Mouse (Mus musculus) heart, postnatal 4 days (tissue): ENCODE measurements around the gene Eif4g1. TPM values are rescaled to one million over a fixed set of nuclear protein-coding genes. Genes with fewer than 3 reads are reported as not detected.

ENCODE experiments used
- DNase-seq: peaks from one replicate; pipeline ENCODE4 v3.0.0; 2021
- total RNA-seq, 2 experiments: library from RNA; stranded (reverse); gene quantifications; 2 replicates each; pipeline ENCODE4 v1.2.3; 2021

Eif4g1 gene
- total RNA-seq, 2 experiments from 2014 or later: 374 TPM

- no peak for DNase-seq
These were observed 58.3 kb downstream of the Eif4g1 start for GRCm38 (mm10) chr16:20726384-20726783.

- no peak for DNase-seq
These were observed 62.2 kb downstream of the Eif4g1 start for GRCm38 (mm10) chr16:20730293-20730711.

- no peak for DNase-seq
These were observed 63.6 kb downstream of the Eif4g1 start for GRCm38 (mm10) chr16:20731688-20732087.

- DNase-seq: no peak
These were observed 64.3 kb downstream of the Eif4g1 start for GRCm38 (mm10) chr16:20732251-20732924.

- DNase-seq: peak; percentile 74
These were observed 65.0 kb downstream of the Eif4g1 start, which contains the start of gene Chrd for GRCm38 (mm10) chr16:20732925-20733730. Chrd (plus strand) TSS chr16:20733127.

GRCm38 (mm10) chr16:20733731-20734730 is 65.9 kb downstream of the Eif4g1 start, which contains the start of gene Thpo:
Thpo (minus strand) TSS chr16:20734511.
- DNase-seq: no peak

GRCm38 (mm10) chr16:20735651-20736050 is 67.5 kb downstream of the Eif4g1 start:
- DNase-seq: no peak

GRCm38 (mm10) chr16:20736168-20736567 is 68.1 kb downstream of the Eif4g1 start:
- no peak for DNase-seq

GRCm38 (mm10) chr16:20736823-20737222 is 68.7 kb downstream of the Eif4g1 start:
- no peak for DNase-seq

- no peak for DNase-seq
These were observed 71.7 kb downstream of the Eif4g1 start for GRCm38 (mm10) chr16:20739845-20740244.

Other genes with a start within 250 kb of the Eif4g1 start
- 10 to 100 TPM; 56.2 to 58.6 TPM for gene Abcc5, start 241.9 kb upstream of the Eif4g1 start, total RNA-seq
- gene Eif2b5, start 169.5 kb upstream of the Eif4g1 start, total RNA-seq: 10 to 100 TPM; 55.9 to 59.8 TPM
- gene Dvl3, start 151.3 kb upstream of the Eif4g1 start, total RNA-seq: 10 to 100 TPM; 70.6 to 73.1 TPM
- 100 to 1,000 TPM; 283 to 296 TPM for gene Ap2m1, start 132.8 kb upstream of the Eif4g1 start, total RNA-seq
- gene Abcf3, start 119.7 kb upstream of the Eif4g1 start, total RNA-seq: 10 to 100 TPM; 64.0 to 65.1 TPM
- not detected for gene Vwa5b2, start 78.8 kb upstream of the Eif4g1 start, total RNA-seq
- gene Eef1akmt4, start 56.7 kb upstream of the Eif4g1 start, total RNA-seq: 1 to 10 TPM; 5.2 to 5.4 TPM
- gene Gm49333, start 56.7 kb upstream of the Eif4g1 start, total RNA-seq: not detected
- gene Alg3, start 56.6 kb upstream of the Eif4g1 start, total RNA-seq: 10 to 100 TPM; 13.6 to 14.6 TPM
- 1 to 10 TPM; 2.0 TPM for gene Camk2n2, start 47.0 kb upstream of the Eif4g1 start, total RNA-seq
- gene Ece2, start 38.5 kb upstream of the Eif4g1 start, total RNA-seq: 1 to 10 TPM in 1 of 2 experiments, under 1 TPM in 1; 0.93 to 1.4 TPM
- 100 to 1,000 TPM; 185 to 194 TPM for gene Psmd2, start 16.7 kb upstream of the Eif4g1 start, total RNA-seq
- 10 to 100 TPM in 1 of 2 experiments, 1 to 10 TPM in 1; 10.0 to 13.8 TPM for gene Fam131a, start 24.9 kb downstream of the Eif4g1 start, total RNA-seq
- 10 to 100 TPM; 15.6 to 16.7 TPM for gene Polr2h, start 49.4 kb downstream of the Eif4g1 start, total RNA-seq
- gene Clcn2, start 49.4 kb downstream of the Eif4g1 start, total RNA-seq: 1 to 10 TPM; 3.2 to 4.5 TPM
- gene Chrd, start 64.8 kb downstream of the Eif4g1 start, total RNA-seq: 1 to 10 TPM; 1.6 to 1.9 TPM
- gene Thpo, start 66.2 kb downstream of the Eif4g1 start, total RNA-seq: under 1 TPM in 1 of 2 experiments, not detected in 1; 0.27 TPM